Mouse (Mus musculus) frontal cortex, postnatal 25 days (tissue): ENCODE data around the gene Ear6.

Source experiments
- DNase-seq, 2 experiments: peaks; one replicate each; pipeline ENCODE4 v3.0.0; 2022; ENCODE audit warnings: low spot score in 2 of 2

The Ear6 gene

DNA sequence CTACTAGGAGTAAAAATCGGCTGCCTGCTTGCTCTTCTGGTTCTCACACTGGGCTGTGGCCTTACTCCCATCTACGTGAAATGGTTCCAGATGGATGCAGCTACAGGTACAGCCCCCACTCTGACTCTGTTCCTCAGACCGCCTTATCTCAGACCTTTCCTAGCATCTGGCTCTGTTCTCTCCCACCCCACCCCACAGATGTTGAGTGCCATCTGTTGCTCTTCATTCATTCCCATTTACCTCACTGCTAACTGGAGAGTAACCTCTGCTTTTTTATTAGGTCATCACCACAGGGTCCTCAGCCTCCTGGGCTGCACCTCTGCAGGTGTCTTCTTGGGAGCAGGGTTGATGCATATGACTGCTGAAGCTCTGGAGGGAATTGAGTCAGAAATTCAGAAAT, 40.3 kb downstream of the Ear6 start:
- no peak for DNase-seq

DNA sequence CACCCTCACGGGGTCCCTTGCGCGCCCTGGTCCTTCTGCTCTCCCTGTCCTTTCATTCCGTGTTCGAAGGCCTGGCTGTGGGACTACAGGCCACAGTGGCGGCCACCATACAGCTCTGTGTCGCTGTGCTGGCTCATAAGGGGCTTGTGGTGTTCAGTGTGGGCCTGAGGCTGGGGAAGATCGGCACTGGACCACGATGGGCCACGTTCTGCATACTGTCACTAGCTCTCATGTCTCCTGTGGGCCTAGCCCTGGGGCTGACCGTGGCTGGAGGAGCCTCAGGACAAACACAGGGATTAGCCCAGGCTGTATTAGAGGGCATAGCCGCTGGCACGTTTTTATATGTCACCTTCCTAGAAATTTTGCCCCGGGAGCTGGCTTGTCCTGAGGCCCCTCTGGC, 41.6 kb downstream of the Ear6 start:
- no peak for DNase-seq

DNA sequence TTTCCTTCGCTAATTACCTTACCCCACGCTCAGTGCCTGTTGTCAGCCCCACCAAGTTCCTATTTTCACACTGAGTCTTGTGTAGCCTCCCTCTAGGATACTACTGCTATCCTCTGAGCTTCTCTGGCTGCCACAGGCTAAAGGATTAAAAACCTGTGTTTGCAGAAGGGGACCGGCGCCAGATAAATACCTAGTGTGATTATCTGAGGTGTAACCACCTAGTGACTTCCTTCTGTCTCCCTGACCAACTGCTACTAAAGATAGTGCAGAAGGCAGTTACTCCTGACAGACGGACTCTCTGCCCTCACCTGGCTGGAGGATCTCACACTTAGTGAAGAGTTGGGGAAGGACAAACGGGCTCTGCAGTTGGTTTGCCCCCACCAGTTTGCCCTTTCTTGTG, 42.5 kb downstream of the Ear6 start:
- DNase-seq: no peak

DNA sequence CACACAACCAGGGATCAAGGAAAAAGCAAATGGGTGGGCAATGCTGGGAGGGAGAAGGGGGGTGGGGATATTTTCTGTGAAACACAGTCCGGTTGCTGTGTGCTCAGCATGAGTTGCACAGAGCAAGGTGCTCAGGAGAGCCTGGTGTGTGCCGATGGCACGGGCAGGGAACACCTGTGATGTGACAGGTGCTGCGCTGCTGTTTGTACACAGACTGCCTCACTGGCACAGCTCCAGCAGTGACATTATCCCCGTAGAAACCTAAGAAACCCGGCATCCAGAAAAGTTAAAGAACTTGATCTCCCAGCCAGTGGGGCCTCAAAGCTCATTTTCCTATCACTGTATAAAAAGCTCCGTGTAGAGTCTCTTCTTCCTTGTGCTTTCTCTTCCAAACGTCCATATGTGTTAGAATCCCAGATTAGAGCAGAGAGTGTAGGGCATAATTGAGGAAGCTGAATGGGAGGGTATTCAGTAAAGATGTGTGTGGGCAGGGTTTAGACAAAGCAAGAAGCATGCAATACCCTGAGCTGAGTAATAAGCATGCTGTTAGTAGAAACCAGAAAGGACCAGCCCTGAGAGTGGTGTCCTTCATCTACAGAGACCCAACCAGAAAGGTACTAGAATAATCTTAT, 43.2 kb downstream of the Ear6 start:
- DNase-seq: no peak

DNA sequence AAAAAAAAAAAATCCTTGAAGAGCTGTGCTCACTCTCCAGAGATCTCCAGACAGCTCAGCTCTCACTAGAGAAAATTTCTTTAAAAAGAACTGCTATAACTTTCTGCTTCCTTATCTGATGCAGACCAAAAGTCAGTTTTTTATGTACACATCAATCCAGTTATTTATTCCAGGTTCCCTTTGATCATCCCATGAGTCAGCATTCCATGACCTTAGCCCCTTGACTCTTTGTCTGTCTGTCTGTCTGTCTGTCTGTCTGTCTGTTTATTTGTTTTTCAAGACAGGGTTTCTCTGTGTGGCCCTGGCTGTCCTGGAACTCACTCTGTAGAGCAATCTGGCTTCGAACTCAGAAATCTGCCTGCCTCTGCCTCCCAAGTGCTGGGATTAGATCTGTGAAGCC, 45.9 kb downstream of the Ear6 start:
- DNase-seq: no peak

DNA sequence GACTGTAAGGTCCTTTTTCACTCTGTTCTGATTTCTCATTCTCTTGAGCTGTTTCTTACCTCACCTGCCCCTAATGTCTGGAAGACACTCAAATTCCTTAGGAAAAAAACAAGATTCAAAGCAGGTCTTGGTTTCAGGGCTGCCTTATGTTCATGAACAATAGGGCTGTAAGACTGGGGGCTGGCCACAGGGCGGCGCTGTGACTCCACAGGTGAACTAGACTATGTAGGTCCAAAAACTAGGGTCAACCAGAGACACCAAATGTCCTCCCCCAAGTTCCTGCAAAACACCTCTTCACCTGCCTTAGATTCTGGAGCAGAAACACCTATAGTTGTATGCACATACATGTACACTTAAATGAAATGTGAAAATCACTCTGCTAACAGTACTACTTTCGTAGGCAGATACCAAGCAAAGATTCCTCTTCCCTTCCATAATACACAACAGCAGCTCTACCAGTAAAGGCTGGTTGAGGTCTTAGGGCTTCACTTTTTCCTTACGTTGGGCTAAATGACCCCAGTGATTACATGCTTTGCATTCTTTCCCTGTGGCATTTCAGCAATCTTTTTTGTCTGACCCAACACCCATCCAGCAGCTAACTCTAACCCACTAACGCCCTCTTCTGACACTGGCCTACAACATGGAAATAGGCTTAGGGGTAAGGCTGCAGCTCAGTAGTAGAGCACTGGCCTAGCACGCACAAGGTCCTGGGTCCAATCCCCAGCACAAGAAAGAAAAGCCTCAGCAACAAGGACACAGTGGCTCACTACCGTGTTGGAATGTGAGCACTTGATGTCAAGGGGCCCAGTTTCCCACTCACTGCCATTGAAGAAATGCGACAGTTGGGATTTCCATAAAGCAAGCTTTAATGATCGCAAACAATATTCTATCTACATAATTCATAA, 49.6 kb downstream of the Ear6 start:
- DNase-seq: peak; percentile 44 to 66

DNA sequence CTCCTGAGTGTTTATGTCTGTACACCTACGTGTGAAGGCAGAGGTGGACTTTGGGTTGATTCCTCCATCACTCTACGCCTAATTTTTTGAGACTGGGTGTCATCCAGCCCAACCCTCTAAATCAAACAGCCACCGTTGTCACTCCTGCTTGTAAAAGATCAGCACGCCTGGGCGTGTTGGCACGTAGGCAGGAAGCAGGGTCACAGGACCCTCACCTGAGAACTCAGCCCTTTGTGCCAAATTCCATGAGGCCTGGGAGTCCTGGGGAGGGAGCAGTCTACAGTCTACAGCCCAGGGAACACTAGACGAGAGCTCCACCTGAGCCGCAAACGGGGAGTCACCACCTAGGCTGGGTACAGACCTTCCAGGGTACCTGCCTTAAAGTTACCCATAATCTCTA, 50.3 kb downstream of the Ear6 start:
- no peak for DNase-seq
